Mouse (Mus musculus): ENCODE results near the gene Nedd9. TPM values are rescaled to one million over a fixed set of nuclear protein-coding genes. Genes with fewer than 3 reads are reported as not detected.

Nedd9 gene
- total and polyA plus RNA-seq, 3 experiments = 0.15 to 0.25 TPM; not detected in 1

DNA sequence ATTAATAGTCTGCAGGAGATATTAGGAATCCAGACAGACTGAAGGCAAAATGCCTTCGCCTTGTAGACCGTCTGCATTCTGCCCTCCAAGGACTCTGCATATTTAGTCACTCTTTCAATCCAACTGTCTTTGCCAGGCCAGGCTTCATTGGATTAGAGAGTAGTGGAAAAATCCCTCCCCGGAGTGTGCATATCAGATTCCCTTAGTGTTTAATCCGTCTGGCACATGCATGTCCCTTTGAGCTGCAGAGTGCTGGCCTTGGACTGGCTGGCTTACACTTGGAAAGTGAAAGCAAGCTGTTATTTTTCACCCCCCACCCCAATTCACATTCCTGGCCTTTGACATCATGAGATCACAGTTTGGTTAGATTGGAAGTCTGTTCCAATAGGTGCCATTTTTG is 100.6 kb downstream of the Nedd9 start:
- Histone ChIP-seq H3K27ac (ENCODE audit: control insufficient read depth, low read depth, low read length) (no peak overlapping the region), H3K79me2 (ENCODE audit: control insufficient read depth, insufficient read depth, low read length, poor library complexity) (no peaks in the 10 kb centered on the region), H3K36me3 (ENCODE audit: control insufficient read depth in 1 of 2, insufficient read depth in 2 of 2, low read length in 2 of 2) (no peaks in the 10 kb centered on the region), H3K27me3 (ENCODE audit: control insufficient read depth in 1 of 2, insufficient read depth in 2 of 2, low read length in 2 of 2) (no peaks in the 10 kb centered on the region), H3K4me3 (ENCODE audit: control insufficient read depth in 1 of 2, insufficient read depth in 1 of 2, low read depth in 2 of 2, low read length in 2 of 2) (no peak overlapping the region), H3K4me1 (ENCODE audit: control insufficient read depth in 1 of 2, insufficient read depth in 2 of 2, low read length in 2 of 2) (no peaks in the 10 kb centered on the region), H3K9me3 (replicated peaks; ENCODE audit: insufficient read depth, low read length) (no peaks in the 10 kb centered on the region), H3K9ac (ENCODE audit: control insufficient read depth, low read depth, low read length, poor library complexity, severe bottlenecking) (no peak overlapping the region)
- DNase-seq (ENCODE audit: low read depth, low spot score) = no peak
- TF ChIP-seq MAZ (IDR thresholded peaks at IDR 0.05; ENCODE audit: low read depth, low read length) = no peak
- TF ChIP-seq KAT2A (conservative IDR thresholded peaks at IDR 0.05; ENCODE audit: low read depth, low read length) = no peak
- TF ChIP-seq MYB (IDR thresholded peaks at IDR 0.05; ENCODE audit: low read depth, low read length) = no peak
- no peak for TF ChIP-seq TAL1 (IDR thresholded peaks at IDR 0.05; ENCODE audit: low read length)
- no peak for TF ChIP-seq MEF2A (IDR thresholded peaks at IDR 0.05; ENCODE audit: extremely low read depth, insufficient replicate concordance, low read depth, low read length, poor library complexity, severe bottlenecking)
- TF ChIP-seq NELFE (IDR thresholded peaks at IDR 0.05; ENCODE audit: low read depth, low read length) = no peak
- TF ChIP-seq TBP (IDR thresholded peaks at IDR 0.05; ENCODE audit: low read depth, low read length) = no peak
- TF ChIP-seq CHD1 (IDR thresholded peaks at IDR 0.05; ENCODE audit: low read depth, low read length) = no peak
- TF ChIP-seq MAX (IDR thresholded peaks at IDR 0.05; ENCODE audit: low read length) = no peak
- TF ChIP-seq HCFC1 (IDR thresholded peaks at IDR 0.05; ENCODE audit: low read depth, low read length) = no peak
- no peak for TF ChIP-seq CHD2 (IDR thresholded peaks at IDR 0.05; ENCODE audit: low read length)

DNA sequence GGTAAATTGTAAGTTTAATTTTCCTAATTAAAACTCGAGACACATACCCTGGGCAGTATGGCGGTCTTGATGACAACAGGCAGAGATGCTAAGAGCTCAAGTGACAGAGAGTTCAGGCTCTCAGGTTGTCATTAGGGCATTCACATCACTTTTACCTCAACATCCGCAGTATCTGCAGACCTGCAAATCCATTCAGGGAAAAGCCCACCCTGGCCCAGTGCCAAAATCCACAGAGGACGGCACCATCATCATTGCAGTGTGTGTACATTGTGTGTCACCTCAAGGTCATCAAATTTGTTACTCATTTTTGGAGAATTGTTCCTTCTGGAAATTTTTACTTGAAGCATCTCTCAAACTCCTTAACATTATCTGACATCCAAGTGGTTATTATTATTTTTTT is 102.3 kb downstream of the Nedd9 start:
- TF ChIP-seq MXI1 (IDR thresholded peaks at IDR 0.05; ENCODE audit: low read depth, low read length) (no peak), POLR2A (IDR thresholded peaks at IDR 0.05; ENCODE audit: control insufficient read depth in 1 of 2, insufficient read depth in 1 of 2, low read depth in 1 of 2, low read length in 2 of 2, poor library complexity in 1 of 2) (no peak), SIN3A (IDR thresholded peaks at IDR 0.05; ENCODE audit: low read length) (no peak), TBP (IDR thresholded peaks at IDR 0.05; ENCODE audit: low read depth, low read length) (no peak), POLR2AphosphoS2 (IDR thresholded peaks at IDR 0.05; ENCODE audit: low read length) (no peak), ETS1 (IDR thresholded peaks at IDR 0.05; ENCODE audit: low read depth, low read length) (no peak), UBTF (IDR thresholded peaks at IDR 0.05; ENCODE audit: borderline replicate concordance, insufficient read depth, low read depth, low read length) (no peak), CHD1 (IDR thresholded peaks at IDR 0.05; ENCODE audit: low read depth, low read length) (no peak), USF1 (IDR thresholded peaks at IDR 0.05; ENCODE audit: low read depth, low read length) (no peak), BHLHE40 (IDR thresholded peaks at IDR 0.05; ENCODE audit: borderline replicate concordance, low read depth, low read length) (no peak)
- no peak for DNase-seq (ENCODE audit: low read depth, low spot score)
- Histone ChIP-seq H3K9ac (ENCODE audit: control insufficient read depth, low read depth, low read length, poor library complexity, severe bottlenecking) (no peak overlapping the region), H3K4me1 (ENCODE audit: control insufficient read depth in 1 of 2, insufficient read depth in 2 of 2, low read length in 2 of 2) (no peaks in the 10 kb centered on the region), H3K9me3 (replicated peaks; ENCODE audit: insufficient read depth, low read length) (no peaks in the 10 kb centered on the region), H3K4me3 (ENCODE audit: control insufficient read depth in 1 of 2, insufficient read depth in 1 of 2, low read depth in 2 of 2, low read length in 2 of 2) (no peak overlapping the region), H3K27me3 (ENCODE audit: control insufficient read depth in 1 of 2, insufficient read depth in 2 of 2, low read length in 2 of 2) (no peaks in the 10 kb centered on the region), H3K36me3 (ENCODE audit: control insufficient read depth in 1 of 2, insufficient read depth in 2 of 2, low read length in 2 of 2) (no peaks in the 10 kb centered on the region), H3K79me2 (ENCODE audit: control insufficient read depth, insufficient read depth, low read length, poor library complexity) (no peaks in the 10 kb centered on the region), H3K27ac (ENCODE audit: control insufficient read depth, low read depth, low read length) (no peak overlapping the region)
